ENCODE assay signal across 12 mouse cellular contexts in the genomic region with DNA sequence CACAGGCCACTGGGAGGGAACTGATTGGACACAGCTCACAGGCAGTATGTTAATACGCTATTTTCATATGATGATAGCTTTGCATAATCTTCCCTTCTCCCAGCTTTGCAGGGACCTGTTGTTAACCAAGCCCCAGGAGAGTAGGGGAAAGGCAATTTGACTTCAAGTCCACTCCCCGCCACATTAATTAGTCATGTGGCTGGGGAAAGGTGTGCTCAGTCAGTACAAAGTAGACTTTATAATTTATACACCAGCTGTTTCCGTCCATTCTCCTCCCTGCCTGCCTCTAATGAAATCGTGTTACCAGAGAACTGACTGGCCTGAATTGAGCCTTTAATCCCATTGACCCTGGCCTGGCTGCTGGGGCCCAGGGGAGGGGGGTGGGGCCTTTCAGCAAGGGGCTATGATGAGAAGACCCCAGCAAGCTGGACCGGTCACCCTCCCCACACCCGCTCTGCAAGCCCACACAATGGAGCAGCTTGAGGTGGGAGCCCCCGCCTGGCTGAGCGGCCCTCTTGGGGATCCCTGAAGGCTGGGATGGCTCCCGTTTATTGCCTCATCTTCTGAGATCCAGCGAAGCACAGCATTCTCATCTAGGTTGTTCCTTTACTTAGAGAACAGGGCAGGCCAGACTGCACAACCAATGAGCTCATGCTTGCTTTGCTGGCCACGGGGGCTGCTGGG. TPM values are rescaled to one million over a fixed set of nuclear protein-coding genes. Genes with fewer than 3 reads are reported as not detected.
DNase-seq lines count a peak whose midpoint lies in the region; ATAC-seq lines count a peak whose summit lies in the region.
"Had no signal": no experiment of that assay in that cellular context is flagged by ENCODE, and none has a peak within 500 bp of the region (broad histone marks: within the 10 kb centered on the region; RNA-seq: fewer than 3 reads in every experiment).

No protein-coding gene starts in this region.

- H3K9ac ChIP-seq in kidney, embryonic 16.5 days (replicated peaks; ENCODE audit: low read length) = no peak overlapping the region

- no peak overlapping the region for H3K4me3 ChIP-seq in kidney, embryonic 16.5 days (ENCODE audit: low read length)
- H3K4me3 ChIP-seq in hindbrain, embryonic 10.5 days = no peak overlapping the region
- H3K4me3 ChIP-seq in midbrain, embryonic 10.5 days = peak overlapping the region; percentile 36

- H3K27me3 ChIP-seq in kidney, embryonic 16.5 days (ENCODE audit: insufficient read depth, low read length) = no peaks in the 10 kb centered on the region
- H3K27me3 ChIP-seq in hindbrain, embryonic 10.5 days (ENCODE audit: insufficient read depth, poor library complexity, severe bottlenecking) = peaks cover 41% of the 10 kb centered on the region
- H3K27me3 ChIP-seq in midbrain, embryonic 10.5 days (ENCODE audit: low read depth, poor library complexity, severe bottlenecking) = peaks cover 57% of the 10 kb centered on the region

- 0 out of 2 replicates have a peak overlapping the region, but pooled peaks have one; percentile 63 for H3K27ac ChIP-seq in kidney, embryonic 16.5 days (ENCODE audit: low read length)
- peak overlapping the region; percentile 91 for H3K27ac ChIP-seq in hindbrain, embryonic 10.5 days
- H3K27ac ChIP-seq in midbrain, embryonic 10.5 days (replicated peaks) = peak overlapping the region; percentile 96

- 13% methylated on average over 11 of the region's 11 CpGs for WGBS in kidney, embryonic 16.5 days
- WGBS in hindbrain, embryonic 10.5 days = 20% methylated on average over 11 of the region's 11 CpGs
- 11% methylated on average over 11 of the region's 11 CpGs for WGBS in midbrain, embryonic 10.5 days

- H3K4me1 ChIP-seq in kidney, embryonic 16.5 days (ENCODE audit: insufficient read depth, low read length) = peaks cover 28% of the 10 kb centered on the region
- H3K4me1 ChIP-seq in hindbrain, embryonic 10.5 days (replicated peaks) = peaks cover 65% of the 10 kb centered on the region
- H3K4me1 ChIP-seq in midbrain, embryonic 10.5 days = peaks cover 67% of the 10 kb centered on the region

- H3K4me2 ChIP-seq in kidney, embryonic 16.5 days (replicated peaks; ENCODE audit: low read depth, low read length) = peak overlapping the region; percentile 19; the same call in 1 of the 2 replicates

- H3K9me3 ChIP-seq in kidney, embryonic 16.5 days (ENCODE audit: low read length) = no peaks in the 10 kb centered on the region
- H3K9me3 ChIP-seq in hindbrain, embryonic 10.5 days = no peaks in the 10 kb centered on the region
- H3K9me3 ChIP-seq in midbrain, embryonic 10.5 days (replicated peaks) = no peaks in the 10 kb centered on the region

- ATAC-seq in kidney, embryonic 16.5 days (ENCODE audit: low FRiP score, low TSS enrichment) = peak; percentile 73

- DNase-seq in kidney, postnatal 10 days = no peak
- peak; percentile 83 for DNase-seq in hindbrain, embryonic 10.5 days (ENCODE audit: low spot score)
- DNase-seq in midbrain, embryonic 10.5 days (ENCODE audit: low spot score) = peak; percentile 92
- peak; percentile 56 for DNase-seq in retina, postnatal 7 days (ENCODE audit: low read depth, low spot score)
- no peak for DNase-seq in right cerebral cortex, adult 2 months (ENCODE audit: low spot score in 2 of 2)
- no peak for DNase-seq in lung, postnatal 14 days
- DNase-seq in frontal cortex, postnatal 14 days (ENCODE audit: low spot score in 2 of 2) = no peak
- DNase-seq: adrenal gland, adult 8-10 months; cerebellum, postnatal 10 days; kidney, adult 8-10 months; right cerebral cortex, postnatal 14 days had no signal

- H3K36me3 ChIP-seq in kidney, embryonic 16.5 days (ENCODE audit: insufficient read depth, low read length) = no peaks in the 10 kb centered on the region
- H3K36me3 ChIP-seq in hindbrain, embryonic 10.5 days = no peaks in the 10 kb centered on the region
- H3K36me3 ChIP-seq in midbrain, embryonic 10.5 days = no peaks in the 10 kb centered on the region

RNA-seq across cellular contexts. Expression of a gene that starts 21.5 kb away (rescaled TPM):
- polyA plus RNA-seq in kidney, embryonic 16.5 days (2015; fragmentation: Nextera tagmentation; extraction: Ambion mirVana) = 7.6 and 7.7 TPM in 2 replicates
- 26.1 and 37.6 TPM in 2 replicates for polyA plus RNA-seq in hindbrain, embryonic 10.5 days (2016; fragmentation: Nextera tagmentation; extraction: Ambion mirVana)
- polyA plus RNA-seq in midbrain, embryonic 10.5 days (2016; fragmentation: Nextera tagmentation; extraction: Ambion mirVana) = 34.8 and 57.9 TPM in 2 replicates

Comparison
In these comparisons a context has a peak if more than half of its experiments do, and no peak if none do; other contexts are left out.
1. DNase-seq: peak in hindbrain, embryonic 10.5 days (single experiment), midbrain, embryonic 10.5 days (single experiment) and retina, postnatal 7 days (single experiment); none in kidney, postnatal 10 days (single experiment), right cerebral cortex, adult 2 months (0 of 2), lung, postnatal 14 days (single experiment) and frontal cortex, postnatal 14 days (0 of 2).
2. Peak in every context shown above with its lines, with median percentiles within 50 percentile points of each other: H3K27ac ChIP-seq.